Mouse (Mus musculus): ENCODE data around the gene Uqcr11. TPM values are rescaled to one million over a fixed set of nuclear protein-coding genes. Genes with fewer than 3 reads are reported as not detected.
A peak's percentile ranks its signal among the peaks of the same experiment; 100 is the strongest.

The Uqcr11 gene
- polyA plus RNA-seq, 1 experiment from 2014 or later = 522 TPM

DNA sequence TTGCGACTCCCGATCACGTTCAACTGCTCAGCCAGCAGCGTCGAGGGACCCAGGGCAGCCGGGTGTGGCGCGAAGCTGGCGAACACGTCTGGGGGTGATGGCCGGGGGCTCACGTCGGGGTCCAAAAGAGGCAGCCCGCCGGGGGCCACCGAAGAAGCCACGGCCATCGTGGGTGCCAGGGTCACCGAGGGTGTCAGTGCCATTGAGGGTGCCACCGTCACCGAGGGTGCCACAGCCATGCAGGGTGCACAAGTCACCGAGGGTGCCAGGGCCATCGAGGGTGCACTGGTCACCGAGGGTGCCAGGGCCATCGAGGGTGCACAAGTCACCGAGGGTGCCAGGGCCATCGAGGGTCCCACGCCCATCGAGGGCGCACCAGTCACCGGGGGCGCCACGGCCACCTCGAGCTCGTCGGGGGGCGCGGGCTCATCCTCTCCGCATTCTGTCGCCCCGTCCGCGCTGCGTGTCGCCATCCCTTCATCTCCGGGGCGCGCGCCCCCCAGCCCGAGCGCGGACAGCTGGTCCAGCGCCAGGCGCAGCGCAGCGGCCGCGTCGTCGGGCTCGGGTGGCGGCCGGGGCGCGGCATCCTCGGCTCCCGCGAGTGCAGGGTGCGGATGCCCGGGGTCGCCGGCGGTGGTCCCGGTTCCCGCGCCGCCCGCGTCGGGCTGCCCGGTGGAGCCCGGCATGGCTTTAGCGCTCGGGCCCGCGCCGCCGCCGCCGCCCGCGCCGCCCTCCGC is 19.7 kb downstream of the Uqcr11 start:
- peak overlapping the region; percentile 96 for H3K27ac ChIP-seq (ENCODE audit: low read length)
- peak overlapping the region; percentile 99 for H3K9ac ChIP-seq (replicated peaks; ENCODE audit: low read depth, low read length)
- no peaks in the 10 kb centered on the region for H3K9me3 ChIP-seq (ENCODE audit: control insufficient read depth, low read length)
- no peaks in the 10 kb centered on the region for H3K27me3 ChIP-seq (replicated peaks; ENCODE audit: control insufficient read depth, insufficient read depth, low read length)
- under 1% methylated on average over 89 of the region's 94 CpGs for WGBS
- peak overlapping the region; percentile 98 for H3K4me3 ChIP-seq (replicated peaks; ENCODE audit: low read length)
- peak overlapping the region; percentile 88 for H3K4me2 ChIP-seq (ENCODE audit: low read length)
- peaks cover 33% of the 10 kb centered on the region for H3K4me1 ChIP-seq (replicated peaks; ENCODE audit: control insufficient read depth, insufficient read depth, low read length)
- H3K36me3 ChIP-seq (ENCODE audit: control insufficient read depth, insufficient read depth) = peaks cover 20% of the 10 kb centered on the region
- ATAC-seq = no peak

DNA sequence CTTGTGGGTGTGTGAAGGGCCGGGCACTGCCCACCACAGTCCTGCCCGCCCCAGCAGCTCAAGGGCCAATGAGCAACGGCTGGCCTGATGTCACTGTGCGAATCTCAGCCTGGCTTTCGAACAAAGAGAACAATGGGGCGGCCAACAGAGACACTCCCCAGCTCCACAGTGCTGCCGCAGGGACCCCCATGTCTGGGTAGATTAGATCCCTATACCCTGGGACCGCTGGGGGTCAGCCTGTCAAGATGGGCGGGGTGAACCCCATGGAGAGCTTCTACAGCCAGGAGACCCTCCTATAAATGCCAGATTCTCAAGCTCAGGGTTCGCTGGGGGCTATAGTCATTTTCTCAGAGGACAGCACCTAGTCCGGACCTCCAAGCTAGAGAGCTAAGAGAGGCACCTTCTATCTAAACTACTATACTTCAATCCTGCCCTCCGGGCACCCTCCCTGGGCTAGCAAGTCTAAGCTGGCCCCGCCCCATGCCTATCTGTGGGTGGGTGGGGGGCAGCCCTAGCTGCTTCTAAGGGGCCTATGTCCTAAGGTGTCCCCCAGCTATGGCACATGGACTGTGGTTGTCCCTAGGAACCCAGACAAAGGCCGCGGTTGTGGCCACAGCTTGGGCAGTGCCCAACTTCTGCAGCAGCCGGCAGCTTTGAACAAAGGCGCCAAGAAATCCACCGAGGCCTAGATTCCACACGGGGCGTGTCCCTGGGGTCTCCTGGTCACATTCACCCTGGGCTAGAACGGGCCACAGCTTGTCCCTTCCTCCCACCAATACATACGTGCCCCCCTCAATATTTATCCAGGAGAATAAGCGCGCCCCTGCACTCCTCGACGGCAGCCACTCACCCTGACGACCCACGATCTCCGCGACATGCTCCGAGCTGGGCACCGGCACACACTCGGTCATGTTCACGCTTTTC is 20.6 kb downstream of the Uqcr11 start:
- Histone ChIP-seq H3K4me1 (replicated peaks; ENCODE audit: control insufficient read depth, insufficient read depth, low read length) (peaks cover 33% of the 10 kb centered on the region), H3K36me3 (ENCODE audit: control insufficient read depth, insufficient read depth) (peaks cover 21% of the 10 kb centered on the region), H3K4me2 (ENCODE audit: low read length) (peak overlapping the region; percentile 88), H3K9me3 (ENCODE audit: control insufficient read depth, low read length) (no peaks in the 10 kb centered on the region), H3K4me3 (replicated peaks; ENCODE audit: low read length) (peak overlapping the region; percentile 98), H3K27ac (ENCODE audit: low read length) (peak overlapping the region; percentile 96), H3K9ac (replicated peaks; ENCODE audit: low read depth, low read length) (peak overlapping the region; percentile 99), H3K27me3 (replicated peaks; ENCODE audit: control insufficient read depth, insufficient read depth, low read length) (no peaks in the 10 kb centered on the region)
- ATAC-seq = peak; percentile 74
- under 1% methylated on average over 34 of the region's 34 CpGs for WGBS

DNA sequence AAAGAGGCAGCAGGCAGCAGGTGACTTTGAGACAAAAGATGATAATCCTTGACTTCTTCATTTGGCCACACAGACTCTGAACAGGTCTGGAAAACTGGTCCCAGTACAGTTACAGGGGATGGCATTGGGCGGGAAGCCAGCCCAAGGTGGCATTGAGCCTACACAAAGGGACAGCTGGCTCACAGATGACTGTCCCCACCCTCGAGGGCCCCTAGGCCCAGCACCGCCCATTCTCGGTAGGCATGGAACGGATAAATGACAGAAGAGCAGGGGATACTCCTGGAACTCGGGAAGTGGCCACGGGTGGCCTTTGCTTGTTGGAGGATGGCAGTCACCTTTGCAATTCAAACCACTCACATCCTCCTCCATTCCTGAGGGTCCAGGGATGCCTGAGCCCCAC is 21.3 kb downstream of the Uqcr11 start:
- Histone ChIP-seq H3K9ac (replicated peaks; ENCODE audit: low read depth, low read length) (peak overlapping the region; percentile 99), H3K9me3 (ENCODE audit: control insufficient read depth, low read length) (no peaks in the 10 kb centered on the region), H3K27ac (ENCODE audit: low read length) (peak overlapping the region; percentile 96), H3K4me2 (ENCODE audit: low read length) (peak overlapping the region; percentile 88), H3K4me1 (replicated peaks; ENCODE audit: control insufficient read depth, insufficient read depth, low read length) (peaks cover 35% of the 10 kb centered on the region), H3K4me3 (replicated peaks; ENCODE audit: low read length) (peak overlapping the region; percentile 98), H3K36me3 (ENCODE audit: control insufficient read depth, insufficient read depth) (peaks cover 22% of the 10 kb centered on the region), H3K27me3 (replicated peaks; ENCODE audit: control insufficient read depth, insufficient read depth, low read length) (no peaks in the 10 kb centered on the region)
- ATAC-seq = no peak
- 1% methylated on average over 7 of the region's 7 CpGs for WGBS

DNA sequence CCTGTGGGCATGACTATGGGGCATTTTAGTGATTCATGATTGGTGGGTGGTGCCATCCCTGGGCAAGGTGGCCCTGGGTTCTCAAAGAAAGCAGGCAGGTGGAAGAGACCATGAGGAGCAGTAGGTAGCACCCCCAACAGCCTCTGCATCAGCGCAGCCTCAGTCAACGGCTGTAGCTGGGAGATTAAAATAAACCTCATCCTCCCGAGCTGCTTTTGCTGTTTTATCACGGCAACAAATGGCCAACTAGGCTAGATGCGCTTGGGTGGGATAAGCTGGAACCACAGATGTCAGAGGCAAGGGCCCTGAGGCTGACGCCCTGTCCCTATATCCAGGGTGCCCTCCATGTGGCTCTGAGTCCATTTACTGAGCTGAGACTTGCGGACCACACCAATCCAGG is 21.9 kb downstream of the Uqcr11 start:
- Histone ChIP-seq H3K36me3 (ENCODE audit: control insufficient read depth, insufficient read depth) (peaks cover 27% of the 10 kb centered on the region), H3K9me3 (ENCODE audit: control insufficient read depth, low read length) (no peaks in the 10 kb centered on the region), H3K27me3 (replicated peaks; ENCODE audit: control insufficient read depth, insufficient read depth, low read length) (no peaks in the 10 kb centered on the region), H3K4me3 (replicated peaks; ENCODE audit: low read length) (peak overlapping the region; percentile 98), H3K4me1 (replicated peaks; ENCODE audit: control insufficient read depth, insufficient read depth, low read length) (peaks cover 35% of the 10 kb centered on the region), H3K4me2 (ENCODE audit: low read length) (peak overlapping the region; percentile 88), H3K9ac (replicated peaks; ENCODE audit: low read depth, low read length) (peak overlapping the region; percentile 99), H3K27ac (ENCODE audit: low read length) (peak overlapping the region; percentile 96)
- ATAC-seq = no peak
- 64% methylated on average over 7 of the region's 7 CpGs for WGBS

DNA sequence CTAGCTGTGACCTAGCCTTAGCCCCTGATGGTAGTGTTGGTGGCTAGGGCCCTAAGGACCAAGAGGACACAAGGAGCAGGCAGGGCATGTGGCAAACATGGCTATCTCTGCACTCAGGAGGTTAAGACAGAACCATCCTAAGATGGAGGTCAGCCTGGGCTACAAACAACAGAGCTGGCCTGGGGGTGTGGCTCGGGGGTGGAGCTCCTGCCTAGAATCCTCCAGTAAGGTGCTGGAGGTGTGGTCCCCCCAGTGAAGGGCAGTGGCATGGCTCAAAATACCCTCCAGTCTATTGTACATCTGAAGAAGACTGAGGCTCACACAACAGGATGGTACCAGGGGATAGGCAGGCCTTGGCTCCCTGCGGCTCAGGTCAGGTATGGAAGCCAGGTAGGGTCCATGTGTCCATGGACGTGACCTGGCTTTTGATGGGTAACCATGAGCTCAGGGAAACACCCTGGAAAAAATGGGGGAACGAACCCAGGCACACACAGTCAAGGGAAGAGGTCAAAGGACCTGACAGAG is 22.5 kb downstream of the Uqcr11 start:
- H3K4me1 ChIP-seq (replicated peaks; ENCODE audit: control insufficient read depth, insufficient read depth, low read length) = peaks cover 35% of the 10 kb centered on the region
- peak overlapping the region; percentile 98 for H3K4me3 ChIP-seq (replicated peaks; ENCODE audit: low read length)
- peaks cover 30% of the 10 kb centered on the region for H3K36me3 ChIP-seq (ENCODE audit: control insufficient read depth, insufficient read depth)
- peak overlapping the region; percentile 88 for H3K4me2 ChIP-seq (ENCODE audit: low read length)
- H3K9ac ChIP-seq (replicated peaks; ENCODE audit: low read depth, low read length) = peak overlapping the region; percentile 99
- no peak overlapping the region for H3K27ac ChIP-seq (ENCODE audit: low read length)
- no peak for ATAC-seq
- H3K9me3 ChIP-seq (ENCODE audit: control insufficient read depth, low read length) = no peaks in the 10 kb centered on the region
- no peaks in the 10 kb centered on the region for H3K27me3 ChIP-seq (replicated peaks; ENCODE audit: control insufficient read depth, insufficient read depth, low read length)
- 81% methylated on average over 4 of the region's 4 CpGs for WGBS

DNA sequence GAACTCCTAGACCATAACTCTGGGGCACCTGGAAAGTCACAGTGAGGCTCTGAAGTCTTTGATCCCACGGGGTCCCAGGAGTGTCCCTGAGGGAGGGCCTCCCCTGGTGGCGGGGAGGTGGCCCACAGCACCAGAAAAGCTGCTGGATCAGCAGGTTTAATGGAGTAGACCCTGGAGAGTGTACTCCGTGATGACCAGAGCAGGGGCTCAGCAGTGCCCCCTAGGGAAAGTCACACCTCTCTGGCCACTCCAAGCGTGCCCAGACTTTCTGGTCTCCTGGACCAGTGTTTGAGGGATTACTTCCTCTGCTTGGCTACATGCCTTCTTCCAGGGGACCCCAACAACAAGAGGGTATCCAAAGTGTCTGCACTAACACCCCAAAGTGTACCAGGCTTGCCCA is 23.2 kb downstream of the Uqcr11 start:
- H3K9me3 ChIP-seq (ENCODE audit: control insufficient read depth, low read length) = no peaks in the 10 kb centered on the region
- ATAC-seq = no peak
- peaks cover 30% of the 10 kb centered on the region for H3K36me3 ChIP-seq (ENCODE audit: control insufficient read depth, insufficient read depth)
- no peaks in the 10 kb centered on the region for H3K27me3 ChIP-seq (replicated peaks; ENCODE audit: control insufficient read depth, insufficient read depth, low read length)
- H3K4me1 ChIP-seq (replicated peaks; ENCODE audit: control insufficient read depth, insufficient read depth, low read length) = peaks cover 35% of the 10 kb centered on the region
- H3K27ac ChIP-seq (ENCODE audit: low read length) = no peak overlapping the region
- 53% methylated on average over 4 of the region's 4 CpGs for WGBS
- peak overlapping the region; percentile 88 for H3K4me2 ChIP-seq (ENCODE audit: low read length)
- H3K4me3 ChIP-seq (replicated peaks; ENCODE audit: low read length) = peak overlapping the region; percentile 98
- H3K9ac ChIP-seq (replicated peaks; ENCODE audit: low read depth, low read length) = no peak overlapping the region; the same call in 1 of the 2 replicates

DNA sequence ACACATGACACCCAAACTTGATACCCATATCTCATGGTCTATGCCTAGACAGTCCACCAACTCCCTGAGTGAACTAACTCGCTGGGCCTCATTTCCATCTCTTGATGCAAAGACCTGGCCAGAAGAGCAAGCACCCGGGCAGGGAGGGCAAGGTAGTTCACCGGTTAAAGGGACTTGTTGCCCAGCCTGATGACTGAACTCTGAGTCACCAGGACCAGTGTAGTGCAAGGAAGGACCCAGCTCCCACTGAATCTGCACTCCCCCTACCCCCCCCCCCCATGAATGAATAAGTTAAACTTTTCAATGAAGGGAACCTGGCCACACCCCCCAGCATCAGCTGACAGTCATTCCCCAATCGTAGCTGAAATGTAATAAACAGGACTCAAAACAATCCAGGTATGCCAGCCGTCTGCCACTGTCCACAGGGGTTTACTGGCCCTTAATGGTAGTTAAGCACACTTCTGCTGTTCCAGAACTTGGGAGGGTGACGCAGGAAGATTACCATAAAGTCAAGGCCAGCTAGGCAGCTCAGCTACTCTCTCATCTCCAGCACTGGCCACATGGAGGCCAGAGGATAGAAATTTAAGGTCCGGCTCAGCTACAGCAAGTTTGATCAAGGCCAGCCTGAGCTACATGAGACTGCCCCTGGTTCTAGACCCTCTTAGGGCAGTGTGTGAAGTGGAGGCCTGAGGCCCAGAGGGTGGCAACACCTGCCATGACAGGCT is 23.8 kb downstream of the Uqcr11 start:
- H3K4me3 ChIP-seq (replicated peaks; ENCODE audit: low read length) = peak overlapping the region; percentile 98
- H3K4me2 ChIP-seq (ENCODE audit: low read length) = peak overlapping the region; percentile 88
- no peaks in the 10 kb centered on the region for H3K27me3 ChIP-seq (replicated peaks; ENCODE audit: control insufficient read depth, insufficient read depth, low read length)
- H3K4me1 ChIP-seq (replicated peaks; ENCODE audit: control insufficient read depth, insufficient read depth, low read length) = peaks cover 29% of the 10 kb centered on the region
- no peak for ATAC-seq
- no peaks in the 10 kb centered on the region for H3K9me3 ChIP-seq (ENCODE audit: control insufficient read depth, low read length)
- 76% methylated on average over 7 of the region's 7 CpGs for WGBS
- no peak overlapping the region for H3K27ac ChIP-seq (ENCODE audit: low read length)
- peaks cover 30% of the 10 kb centered on the region for H3K36me3 ChIP-seq (ENCODE audit: control insufficient read depth, insufficient read depth)
- H3K9ac ChIP-seq (replicated peaks; ENCODE audit: low read depth, low read length) = no peak overlapping the region; the same call in 1 of the 2 replicates

DNA sequence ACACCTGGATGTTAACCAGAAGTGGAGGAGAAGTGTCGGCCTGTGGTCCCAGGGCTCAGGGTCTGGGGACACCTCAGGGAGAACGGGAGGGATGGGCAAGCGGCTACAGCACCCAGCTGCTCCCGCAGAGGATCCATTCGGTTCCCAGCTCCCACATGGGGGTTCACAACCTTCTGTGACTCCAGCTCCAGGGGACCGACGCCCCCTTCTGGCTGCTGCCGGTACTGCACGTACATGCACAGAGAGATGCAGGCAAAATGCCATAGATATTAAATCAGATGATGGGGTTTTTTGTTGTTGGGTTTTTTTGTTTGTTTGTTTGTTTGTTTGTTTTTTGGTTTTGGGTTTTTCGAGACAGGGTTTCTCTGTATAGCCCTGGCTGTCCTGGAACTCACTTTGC is 28.9 kb downstream of the Uqcr11 start:
- no peaks in the 10 kb centered on the region for H3K9me3 ChIP-seq (ENCODE audit: control insufficient read depth, low read length)
- H3K27ac ChIP-seq (ENCODE audit: low read length) = no peak overlapping the region
- no peak for ATAC-seq
- H3K4me3 ChIP-seq (replicated peaks; ENCODE audit: low read length) = no peak overlapping the region
- peaks cover 4% of the 10 kb centered on the region for H3K4me1 ChIP-seq (replicated peaks; ENCODE audit: control insufficient read depth, insufficient read depth, low read length)
- H3K9ac ChIP-seq (replicated peaks; ENCODE audit: low read depth, low read length) = no peak overlapping the region
- peaks cover 28% of the 10 kb centered on the region for H3K36me3 ChIP-seq (ENCODE audit: control insufficient read depth, insufficient read depth)
- no peak overlapping the region for H3K4me2 ChIP-seq (ENCODE audit: low read length)
- WGBS = 50% methylated on average over 10 of the region's 10 CpGs
- H3K27me3 ChIP-seq (replicated peaks; ENCODE audit: control insufficient read depth, insufficient read depth, low read length) = no peaks in the 10 kb centered on the region
